Mouse (Mus musculus) right cerebral cortex, adult 2 months (tissue): ENCODE measurements at regions not wholly inside any gene's neighbourhood (a gene's known extent, or its start where the extent isn't known, plus 50 kb on each side); places are given as distances from the start of the nearest gene placed in this dataset.
"Not testable (repeated sequence)": the region's sequence is repeated elsewhere in the genome, so short reads cannot be mapped to it uniquely, and the experiment has no call there.

Experiments used
- DNase-seq, 2 experiments: peaks; one replicate each; pipeline ENCODE4 v3.0.0; 2021 to 2022; ENCODE audit warnings: low spot score in 2 of 2

DNA sequence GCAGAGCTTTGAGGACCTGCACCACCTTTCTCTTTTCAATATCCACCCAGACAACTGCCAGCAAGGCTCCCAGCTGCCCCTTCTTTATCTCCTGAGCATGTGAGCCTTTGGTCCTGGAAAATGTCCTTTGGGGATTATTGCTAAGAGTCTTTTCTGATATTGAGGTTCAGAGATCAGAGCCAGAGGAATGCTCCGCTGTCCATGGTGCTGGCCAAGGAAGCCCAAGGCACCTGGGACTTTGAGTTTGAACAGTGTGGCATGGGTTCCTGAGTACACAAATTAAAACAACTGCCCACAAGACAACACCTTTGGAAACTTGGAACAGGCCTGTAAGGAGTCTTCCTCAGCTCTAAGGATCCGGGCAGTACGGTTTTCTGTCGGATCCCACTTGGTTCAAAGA, 52.6 kb upstream of the Slc28a3 start:
- no peak for DNase-seq

DNA sequence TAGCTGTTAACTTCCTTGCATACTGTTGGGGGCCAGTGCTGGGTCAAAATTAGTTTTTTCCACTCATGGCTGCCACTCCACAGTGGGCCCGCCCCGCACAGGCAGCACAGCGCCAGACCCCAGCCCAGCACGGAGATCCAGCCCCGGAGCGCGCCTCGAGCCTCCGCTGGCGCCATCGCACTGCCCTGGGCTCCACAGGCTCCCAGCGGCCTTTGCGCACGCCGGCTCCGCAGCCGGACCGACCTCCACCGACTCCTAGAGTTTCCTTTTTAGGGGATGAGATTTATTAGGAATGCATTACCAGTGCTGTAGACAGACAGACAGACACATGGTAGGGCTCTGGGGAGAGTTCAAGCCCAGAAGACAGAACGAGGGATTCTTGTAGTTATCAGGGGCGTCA, 58.0 kb upstream of the Slc28a3 start:
- DNase-seq: no peak

- no peak for DNase-seq
These were observed 59.5 kb upstream of the Slc28a3 start for GRCm38 (mm10) chr13:58670206-58670605.

DNA sequence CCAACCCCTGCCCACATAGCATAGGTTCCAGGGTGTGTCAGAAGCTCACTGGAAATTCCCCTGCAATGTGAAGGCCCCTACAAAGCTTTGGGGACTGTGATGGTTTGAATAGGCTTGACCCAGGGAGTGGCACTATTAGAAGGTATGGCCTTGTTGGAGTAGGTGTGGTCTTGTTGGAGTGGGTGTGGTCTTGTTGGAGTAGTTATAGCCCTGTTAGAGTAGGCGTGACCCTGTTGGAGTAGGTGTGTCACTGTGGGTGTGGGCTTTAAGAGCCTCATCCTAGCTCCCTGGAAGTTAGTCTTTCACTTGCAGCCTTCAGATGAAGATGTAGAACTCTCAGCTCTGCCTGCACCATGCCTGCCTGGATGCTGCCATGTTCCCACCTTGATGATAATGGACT, 64.9 kb upstream of the Slc28a3 start:
- DNase-seq: not testable (repeated sequence)

DNA sequence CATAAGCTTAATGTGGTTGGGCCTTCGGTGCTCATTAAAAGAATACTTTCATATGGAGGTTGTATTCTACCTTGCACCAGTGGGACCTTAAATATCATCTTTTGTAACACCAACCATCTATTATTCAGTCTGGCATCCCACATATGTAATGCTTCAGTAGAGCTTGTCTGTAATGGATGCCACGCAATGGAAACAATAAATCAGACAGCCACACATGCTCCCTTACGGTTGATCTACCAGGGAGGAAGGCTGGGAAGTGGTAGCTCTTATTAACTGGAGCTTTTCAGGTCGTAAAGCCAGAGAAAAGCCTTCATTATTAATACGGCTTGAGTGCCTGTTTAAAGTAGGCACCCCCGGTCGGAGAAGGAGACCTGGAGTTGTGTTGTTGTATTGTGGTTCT, 66.8 kb upstream of the Slc28a3 start:
- no peak for DNase-seq

GRCm38 (mm10) chr13:58679663-58680062, 69.0 kb upstream of the Slc28a3 start:
- no peak for DNase-seq

- DNase-seq: no peak
These were observed 76.1 kb upstream of the Slc28a3 start for GRCm38 (mm10) chr13:58686822-58687221.

DNA sequence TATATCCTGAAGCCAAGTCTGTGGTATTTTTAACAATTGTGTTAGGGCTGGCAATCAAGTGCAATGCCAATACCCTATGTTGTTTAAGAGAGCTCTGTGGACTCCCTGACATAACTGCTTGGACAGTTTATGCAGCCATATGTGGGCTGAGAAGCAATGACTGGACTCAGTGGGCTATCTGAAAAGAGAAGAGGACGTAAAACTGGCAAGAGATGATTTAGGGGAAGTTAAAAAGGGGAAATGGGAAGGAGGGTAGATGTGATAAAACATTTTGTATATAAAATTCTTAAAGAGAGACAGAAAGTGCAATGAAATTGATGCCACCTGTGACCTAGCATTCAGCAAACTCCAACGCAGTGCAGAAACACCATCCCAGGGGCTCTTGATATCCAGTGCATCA, 76.9 kb upstream of the Slc28a3 start:
- DNase-seq: no peak

DNA sequence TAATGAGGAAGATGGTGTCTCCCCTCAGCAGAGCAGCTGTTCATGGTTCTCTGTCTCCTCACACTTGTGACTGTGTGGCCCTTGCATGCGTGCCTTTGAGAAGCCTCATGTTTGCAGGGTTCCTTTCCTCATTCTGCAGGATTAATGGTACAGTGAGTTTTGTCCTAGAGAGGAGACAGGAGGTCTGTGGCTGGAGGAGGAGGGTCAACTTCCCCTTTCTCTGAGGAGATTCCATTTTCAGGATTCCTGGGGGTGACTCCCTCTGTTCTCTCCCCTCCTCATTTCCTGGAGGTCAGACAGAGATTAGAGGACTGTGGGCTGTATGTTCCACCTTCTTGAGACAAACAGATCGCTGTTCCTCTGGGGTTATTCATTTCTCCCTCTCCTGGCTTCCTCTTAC, 77.6 kb upstream of the Slc28a3 start:
- DNase-seq: no peak

GRCm38 (mm10) chr13:58694703-58695102, 84.0 kb upstream of the Slc28a3 start:
- DNase-seq: peak in 1 of 2 experiments; percentile 12

DNA sequence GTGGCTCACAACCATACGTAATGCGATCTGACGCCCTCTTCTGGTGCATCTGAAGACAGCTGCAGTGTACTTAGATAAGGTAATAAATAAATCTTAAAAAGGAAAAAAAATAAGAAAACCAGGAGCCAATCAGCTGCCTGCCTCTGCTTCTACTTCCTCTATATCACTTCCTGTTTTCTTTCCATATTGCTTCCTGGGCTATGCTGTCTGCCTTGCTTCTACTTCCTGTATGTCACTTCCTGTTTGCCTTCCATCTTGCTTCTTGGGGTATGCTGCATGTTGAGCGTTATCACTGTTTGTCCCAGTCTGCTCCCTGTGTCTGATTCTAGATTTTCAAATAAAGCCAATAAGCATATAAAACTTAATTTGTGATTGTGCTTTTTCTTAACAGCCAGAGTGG, 85.3 kb upstream of the Slc28a3 start:
- DNase-seq: no peak

GRCm38 (mm10) chr13:58700021-58700420, 89.3 kb upstream of the Slc28a3 start:
- no peak for DNase-seq

GRCm38 (mm10) chr13:58704141-58704540, 93.5 kb upstream of the Slc28a3 start:
- DNase-seq: no peak

DNA sequence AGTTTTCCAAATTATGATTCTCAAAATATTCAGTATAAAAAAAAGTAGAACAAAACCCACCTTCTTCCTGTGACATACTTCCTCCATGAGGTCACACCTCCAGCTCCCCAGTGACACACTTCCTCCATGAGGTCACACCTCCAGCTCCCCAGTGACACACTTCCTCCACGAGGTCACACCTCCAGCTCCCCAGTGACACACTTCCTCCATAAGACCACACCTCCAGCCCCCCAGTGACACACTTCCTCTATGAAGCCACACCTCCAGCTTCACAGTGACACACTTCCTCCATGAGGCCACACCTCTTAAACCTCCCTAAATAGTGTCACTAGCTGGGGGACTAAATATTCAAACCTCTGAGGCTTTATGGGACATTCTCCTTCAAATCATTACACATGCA, 89.8 kb upstream of the Ntrk2 start:
- DNase-seq: no peak

DNA sequence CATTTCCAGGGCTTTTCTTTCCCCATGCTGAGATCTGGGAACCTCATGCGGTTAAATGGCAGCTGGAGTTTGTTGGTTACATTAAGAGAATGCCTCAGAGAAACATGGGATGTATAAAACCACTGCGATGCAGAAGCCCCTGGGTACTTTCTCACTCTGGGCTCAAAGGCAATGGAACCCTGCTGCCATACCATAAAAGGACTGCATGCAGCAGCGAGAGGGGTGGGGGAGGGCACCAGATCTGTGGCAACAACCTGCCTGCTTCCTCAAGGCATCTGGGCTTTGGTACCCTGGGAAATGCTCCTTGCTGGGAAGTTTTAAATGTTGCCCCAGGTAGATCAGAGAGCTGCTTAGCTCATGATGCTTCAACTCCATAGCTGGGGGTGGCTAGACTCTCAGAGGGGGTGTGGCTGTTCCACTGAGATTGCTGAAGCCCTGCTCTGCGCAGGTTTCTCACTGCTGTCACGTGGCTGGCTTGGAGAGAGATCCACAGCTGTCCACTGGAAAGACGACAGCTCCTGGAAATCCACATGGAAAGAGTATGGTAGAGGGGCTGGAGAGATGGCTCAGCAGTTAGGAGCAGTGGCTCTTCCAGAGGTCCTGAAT, 75.8 kb upstream of the Ntrk2 start:
- no peak for DNase-seq

DNA sequence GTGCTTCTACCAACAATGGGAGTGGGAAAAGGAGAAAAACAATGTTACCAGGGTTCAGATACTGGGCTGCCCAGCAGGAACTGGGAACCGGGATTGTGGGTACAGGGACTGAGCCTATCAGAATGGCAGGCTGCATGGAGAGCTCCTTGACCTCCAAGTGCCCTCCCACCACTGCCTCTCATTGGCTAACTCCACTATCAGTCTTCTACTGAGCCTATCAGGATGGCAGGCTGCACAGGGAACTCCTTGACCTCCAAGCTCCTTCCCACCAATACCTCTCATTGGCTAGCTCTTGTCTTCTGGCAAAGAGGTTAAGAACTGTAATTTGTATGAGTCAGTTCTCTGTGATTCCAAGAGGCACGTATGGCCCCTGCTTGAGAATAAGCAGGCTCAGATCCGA, 73.6 kb upstream of the Ntrk2 start:
- no peak for DNase-seq

GRCm38 (mm10) chr13:58733615-58734014, 72.8 kb upstream of the Ntrk2 start:
- DNase-seq: no peak

DNA sequence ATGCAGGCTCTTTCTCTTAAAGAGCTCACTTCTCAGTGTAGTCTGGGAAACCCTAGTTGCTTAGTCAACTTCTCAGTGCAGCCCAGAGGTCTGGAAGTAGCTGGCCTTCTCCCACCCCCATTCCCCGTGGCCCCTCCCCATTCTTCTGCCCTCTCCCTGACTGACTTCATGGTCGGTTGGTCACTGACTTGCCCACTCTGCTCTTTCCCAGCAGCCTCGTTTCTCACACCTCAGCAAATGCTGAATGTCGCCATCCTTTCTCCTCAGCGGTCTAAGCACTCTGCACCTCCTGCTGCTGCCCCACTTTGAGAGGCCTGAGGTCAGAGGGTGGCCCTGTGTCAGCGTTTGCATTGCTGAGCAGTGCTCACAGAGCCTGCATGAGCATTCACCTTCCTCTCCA, 70.8 kb upstream of the Ntrk2 start:
- DNase-seq: no peak

- DNase-seq: no peak
These were observed 65.6 kb upstream of the Ntrk2 start for GRCm38 (mm10) chr13:58740731-58741130.

DNA sequence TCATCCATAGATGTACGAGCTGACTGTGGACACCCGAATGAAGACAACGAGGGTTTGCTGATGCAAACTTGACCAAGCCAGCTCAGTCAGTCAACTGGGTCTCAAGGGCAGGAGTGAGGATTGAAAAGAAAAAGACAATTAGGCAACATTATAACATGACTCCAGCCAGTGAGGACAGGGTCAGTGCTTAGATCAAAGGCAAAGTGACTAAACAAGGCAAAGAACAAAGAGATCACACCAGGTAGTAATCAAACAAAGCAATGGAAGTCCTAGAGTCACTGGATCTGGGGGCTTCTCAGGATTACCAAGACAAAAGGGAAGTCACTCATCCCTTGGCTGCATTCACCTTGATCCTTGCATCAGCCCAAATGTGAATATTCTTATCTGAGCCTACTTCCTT, 60.3 kb upstream of the Ntrk2 start:
- no peak for DNase-seq

- DNase-seq: peak; percentile 7 to 10
These were observed 58.7 kb upstream of the Ntrk2 start for GRCm38 (mm10) chr13:58747685-58748084.

DNA sequence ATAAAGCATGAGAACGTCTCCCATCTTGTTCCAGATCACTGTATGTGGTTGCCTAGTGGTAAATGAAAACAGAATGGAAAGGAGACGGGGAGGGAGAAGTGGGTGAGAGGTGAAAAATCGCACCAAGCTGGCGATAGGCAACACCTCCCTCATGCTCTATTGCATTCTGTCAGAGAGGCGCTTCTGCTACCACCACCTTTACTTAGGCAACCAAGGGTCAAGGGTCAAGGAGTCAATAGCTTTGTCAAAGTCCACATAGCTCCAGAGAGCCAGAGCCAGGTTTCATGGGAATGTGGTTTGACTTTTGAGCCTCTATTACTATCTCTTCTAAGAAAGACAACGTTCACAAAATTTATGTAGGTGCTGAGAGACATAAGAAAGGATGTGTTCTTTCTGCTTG, 50.2 kb upstream of the Ntrk2 start:
- DNase-seq: no peak
